Mouse (Mus musculus) spleen, adult 2 months (tissue): Measurements from ENCODE around the gene Gda.

Experiments
- CTCF ChIP-seq: fragments of 200-500 bp; IDR thresholded peaks from 2 replicates; pipeline ENCODE4 v1.5.1; 2011; ENCODE audit warnings: mild to moderate bottlenecking, inconsistent platforms; ENCODE audit not compliant: insufficient read depth, insufficient read length, insufficient replicate concordance; ENCODE audit errors: extremely low read depth
- POLR2A ChIP-seq: fragments of 200-500 bp; IDR thresholded peaks from 2 replicates; pipeline ENCODE4 v1.6.1; 2011; ENCODE audit warnings: low read depth, low read length, inconsistent platforms

GRCm38 (mm10) chr19:21423731-21424130 lies 49.5 kb downstream of the Gda start:
- TF ChIP-seq POLR2A = no peak
- no peak for TF ChIP-seq CTCF
